Mouse (Mus musculus) thymus, adult 2 months (tissue): ENCODE data around the gene Mamdc2.

Experiments used
- CTCF ChIP-seq: fragments of 200-500 bp; IDR thresholded peaks from 2 replicates; pipeline ENCODE4 v1.5.1; 2012; ENCODE audit warnings: mild to moderate bottlenecking, control low read depth, low read length, moderate library complexity, borderline replicate concordance; ENCODE audit not compliant: control insufficient read depth, poor library complexity, insufficient read depth; ENCODE audit errors: extremely low read depth
- POLR2A ChIP-seq: fragments of 200-500 bp; IDR thresholded peaks from 2 replicates; pipeline ENCODE4 v1.6.1; 2012; ENCODE audit warnings: mild to moderate bottlenecking, low read length, control low read depth, moderate library complexity; ENCODE audit not compliant: control insufficient read depth, poor library complexity, insufficient read depth; ENCODE audit errors: extremely low read depth

GRCm38 (mm10) chr19:23486631-23487270 is 38.5 kb upstream of the Mamdc2 start:
- TF ChIP-seq CTCF (no peak), POLR2A (no peak)
